Mouse (Mus musculus): Measurements from ENCODE around the gene Cks1b. TPM values are rescaled to one million over a fixed set of nuclear protein-coding genes. Genes with fewer than 3 reads are reported as not detected.

Cks1b gene
- total RNA-seq, 2 experiments from 2014 or later, result 7.9 to 14.4 TPM

- no peak for DNase-seq
- intact Hi-C loops (cut with DNase I), result no loop called here
Measured at GRCm38 (mm10) chr3:89408448-89408847, 9.7 kb downstream of the Cks1b start.

GRCm38 (mm10) chr3:89406887-89407286 lies 11.3 kb downstream of the Cks1b start:
- intact Hi-C loops (cut with DNase I), result no loop called here
- DNase-seq, result no peak

- intact Hi-C loops (cut with DNase I), result no loop called here
- no peak for DNase-seq
Measured at GRCm38 (mm10) chr3:89402693-89403092, 15.5 kb downstream of the Cks1b start, which contains the start of gene Lenep. Lenep (minus strand) TSS chr3:89402793.

- DNase-seq, result no peak
- intact Hi-C loops (cut with DNase I), result no loop called here
Measured at GRCm38 (mm10) chr3:89401329-89401728, 16.9 kb downstream of the Cks1b start.

GRCm38 (mm10) chr3:89396654-89397005 lies 21.6 kb downstream of the Cks1b start:
- DNase-seq, result no peak
- intact Hi-C loops (cut with DNase I), result loop anchor here (2.0 to 5.0 kb wide), 3 partner anchors 14 to 91 kb away; partner anchors contain the start of gene Flad1

GRCm38 (mm10) chr3:89395806-89396653 lies 22.2 kb downstream of the Cks1b start:
- DNase-seq, result peak; percentile 70 to 79
- intact Hi-C loops (cut with DNase I), result loop anchor here (2.0 to 5.0 kb wide), 3 partner anchors 15 to 91 kb away; partner anchors contain the start of gene Flad1

- no peak for DNase-seq
- intact Hi-C loops (cut with DNase I), result loop anchor here (5.0 kb wide), 1 partner anchor 92 kb away; no protein-coding TSS in a partner anchor
Measured at GRCm38 (mm10) chr3:89395419-89395805, 22.8 kb downstream of the Cks1b start.

GRCm38 (mm10) chr3:89394894-89395256 lies 23.3 kb downstream of the Cks1b start:
- DNase-seq, result peak; percentile 80 to 83
- intact Hi-C loops (cut with DNase I), result loop anchor here (5.0 kb wide), 1 partner anchor 92 kb away; no protein-coding TSS in a partner anchor

GRCm38 (mm10) chr3:89394006-89394893 lies 23.9 kb downstream of the Cks1b start, which contains the start of gene Zbtb7b:
Zbtb7b (minus strand) TSS chr3:89394776.
- peak; percentile 78 to 82 for DNase-seq
- intact Hi-C loops (cut with DNase I), result no loop called here

GRCm38 (mm10) chr3:89393605-89394004 lies 24.6 kb downstream of the Cks1b start:
- intact Hi-C loops (cut with DNase I), result no loop called here
- peak; percentile 98 to 99 for DNase-seq

- DNase-seq, result peak; percentile 36 to 41
- intact Hi-C loops (cut with DNase I), result no loop called here
Measured at GRCm38 (mm10) chr3:89392871-89393311, 25.3 kb downstream of the Cks1b start.

GRCm38 (mm10) chr3:89391663-89392511 lies 26.3 kb downstream of the Cks1b start:
- intact Hi-C loops (cut with DNase I), result no loop called here
- DNase-seq, result peak; percentile 71 to 74

GRCm38 (mm10) chr3:89390699-89391662 lies 27.2 kb downstream of the Cks1b start:
- intact Hi-C loops (cut with DNase I), result no loop called here
- DNase-seq, result peak; percentile 47 to 54

GRCm38 (mm10) chr3:89390111-89390515 lies 28.1 kb downstream of the Cks1b start:
- peak; percentile 45 to 61 for DNase-seq
- intact Hi-C loops (cut with DNase I), result no loop called here

GRCm38 (mm10) chr3:89388901-89389740 lies 29.1 kb downstream of the Cks1b start:
- intact Hi-C loops (cut with DNase I), result no loop called here
- peak in 1 of 2 experiments; percentile 53 for DNase-seq

GRCm38 (mm10) chr3:89388134-89388881 lies 29.9 kb downstream of the Cks1b start:
- DNase-seq, result peak; percentile 75 to 86
- intact Hi-C loops (cut with DNase I), result no loop called here

GRCm38 (mm10) chr3:89387632-89388031 lies 30.6 kb downstream of the Cks1b start:
- intact Hi-C loops (cut with DNase I), result no loop called here
- peak; percentile 43 to 71 for DNase-seq
